Mouse (Mus musculus) CD8-positive naive resting alpha-beta T cell, adult 2 months (primary cell): ENCODE results near the gene Prcd.
A peak's percentile ranks its signal among the peaks of the same experiment; 100 is the strongest.

ENCODE experiments used
- DNase-seq, 2 experiments: peaks; one replicate each; pipeline ENCODE4 v3.0.0; 2022; ENCODE audit warnings: low read depth in 2 of 2, low spot score in 2 of 2

Prcd gene

DNA sequence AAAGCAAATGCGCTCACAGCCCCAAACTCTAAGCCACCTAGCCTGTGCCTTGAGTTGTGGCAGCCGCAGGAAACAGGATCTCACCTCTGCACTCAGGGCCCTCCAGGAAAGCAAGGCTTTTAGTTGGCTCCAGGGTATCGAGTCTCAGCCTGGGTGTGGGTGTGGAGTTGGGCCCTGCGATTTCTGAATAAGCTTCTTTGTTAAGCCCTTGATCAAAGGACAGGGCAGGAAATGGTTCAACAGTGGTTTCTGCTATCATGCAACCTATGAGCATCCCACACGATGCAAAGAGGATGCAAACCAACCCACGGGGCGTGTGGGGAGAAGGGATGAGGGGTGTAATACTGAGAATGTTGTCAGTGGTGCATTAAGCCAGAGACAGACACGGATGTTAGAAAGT is 34.6 kb downstream of the Prcd start:
- DNase-seq: peak; percentile 23 to 31

DNA sequence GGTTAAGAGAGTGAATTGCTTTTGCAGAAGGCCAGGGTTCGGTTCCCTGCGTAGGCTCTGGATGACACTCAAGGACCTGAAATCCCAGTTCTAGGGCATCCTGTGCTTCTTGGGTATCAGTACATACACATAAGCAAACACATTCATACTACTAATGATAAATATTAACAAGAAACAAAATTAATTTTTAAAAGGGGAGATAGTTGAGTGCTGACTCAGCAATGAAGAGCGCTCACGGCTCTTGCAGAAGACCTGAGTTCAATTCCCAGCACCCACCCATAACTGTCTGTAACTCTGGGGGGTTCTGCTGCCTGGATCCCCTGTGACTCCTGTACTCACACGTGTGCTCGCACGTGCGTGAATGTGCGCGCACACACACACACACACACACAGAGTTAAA is 36.3 kb downstream of the Prcd start:
- DNase-seq: no peak

DNA sequence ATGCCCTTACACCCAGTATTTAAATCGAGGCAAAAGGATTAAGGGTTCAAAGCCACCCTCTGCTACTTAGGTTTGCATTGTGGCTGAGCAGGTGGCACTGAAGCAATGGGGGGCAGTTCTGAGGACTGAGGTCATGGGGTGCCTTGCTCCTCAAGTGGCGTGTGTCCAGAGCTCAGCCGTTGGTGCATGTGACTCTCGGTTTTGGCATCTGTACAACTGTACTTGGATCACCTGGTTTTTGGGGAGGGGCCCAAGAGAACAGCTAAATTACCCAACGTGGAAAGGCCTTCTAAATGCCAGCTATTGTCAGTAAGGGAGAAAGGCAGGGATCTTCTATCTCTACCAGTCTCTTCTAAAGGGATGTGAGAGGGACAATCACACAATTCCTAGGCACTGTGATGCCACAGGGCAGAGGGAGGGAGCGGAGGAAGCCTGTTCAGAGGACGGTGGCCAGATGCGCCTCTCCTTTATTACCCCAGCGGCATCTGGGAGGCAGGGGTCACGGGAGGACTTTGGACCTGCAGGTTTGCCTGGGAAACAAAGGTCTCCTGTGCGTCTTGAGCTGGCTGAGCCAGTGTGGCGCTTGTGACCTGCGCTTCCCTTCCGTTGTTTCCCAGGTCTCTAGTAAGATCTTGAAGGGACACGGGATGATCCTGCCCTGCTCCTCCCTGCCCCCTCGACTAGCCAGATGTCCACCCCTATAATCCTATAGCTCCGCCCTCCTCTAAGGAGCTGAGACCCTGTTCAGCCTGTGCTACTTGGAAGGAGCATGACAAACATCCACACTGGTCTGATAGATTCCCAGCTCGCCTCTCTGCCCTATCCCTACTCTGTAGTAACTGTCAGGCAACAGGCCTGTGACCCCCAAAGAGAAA is 37.6 kb downstream of the Prcd start:
- DNase-seq: no peak

DNA sequence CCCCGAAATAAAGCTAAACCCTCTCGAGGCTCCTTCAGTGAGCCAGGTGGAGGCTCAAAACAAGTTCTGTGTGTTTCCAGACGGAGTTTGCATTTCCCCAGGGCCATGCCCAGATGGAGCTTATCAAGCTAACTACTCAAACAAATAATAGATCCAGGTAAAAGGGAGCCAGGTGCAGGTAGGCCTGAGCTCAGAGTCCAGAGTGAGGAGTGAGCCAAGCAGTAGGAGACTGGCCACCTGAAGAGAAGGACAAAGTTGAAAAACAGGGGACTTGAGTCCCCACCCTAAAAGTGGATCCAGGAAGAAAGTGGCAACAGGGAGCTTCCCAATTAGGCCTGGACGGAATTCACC is 40.5 kb downstream of the Prcd start:
- DNase-seq: no peak

DNA sequence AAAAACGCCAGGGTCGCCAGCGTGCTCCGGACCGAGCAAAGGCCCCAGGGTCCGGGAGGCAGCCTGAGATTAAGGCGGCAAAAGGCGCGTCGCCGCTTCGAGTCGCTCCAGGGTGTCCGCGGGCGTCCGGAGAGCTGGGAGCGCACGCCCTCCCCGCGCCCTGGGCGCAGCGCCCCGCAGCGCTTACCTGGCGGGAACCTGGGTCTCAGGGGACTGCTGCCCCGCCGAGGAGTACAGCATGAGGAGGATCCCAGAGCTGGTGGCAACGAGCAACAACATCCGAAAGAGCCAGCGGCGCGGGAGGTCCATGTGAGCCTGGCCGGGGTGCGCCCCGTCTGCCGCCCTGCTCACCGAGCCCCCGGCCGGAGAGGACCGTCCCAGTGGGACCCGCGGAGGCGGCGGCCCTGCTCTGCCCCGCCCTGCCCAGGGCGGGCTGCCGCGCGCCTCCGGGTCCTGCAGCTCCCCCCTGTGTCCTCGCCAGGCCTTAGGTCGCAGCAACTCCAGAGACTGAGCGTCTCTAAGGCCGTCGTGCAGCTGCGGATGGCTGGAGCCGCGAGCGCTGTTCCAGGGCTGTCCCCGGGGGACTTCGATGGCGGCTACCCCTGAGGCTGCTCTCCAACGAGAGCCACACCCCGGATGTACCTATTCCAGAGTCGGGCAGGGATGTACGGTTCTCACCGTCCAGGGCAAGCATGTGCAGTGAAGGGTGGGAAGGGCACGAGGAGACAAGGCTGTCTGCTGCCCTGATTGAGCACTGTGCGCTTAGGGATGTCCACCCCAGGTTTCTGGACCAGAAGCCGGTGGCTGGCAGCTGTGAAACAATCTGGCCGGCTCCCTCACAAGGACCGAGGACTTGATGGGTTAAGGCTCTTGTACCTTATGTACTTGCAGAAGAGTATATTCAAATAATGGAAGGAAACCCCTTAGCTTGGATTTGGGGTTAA is 41.2 kb downstream of the Prcd start:
- no peak for DNase-seq

DNA sequence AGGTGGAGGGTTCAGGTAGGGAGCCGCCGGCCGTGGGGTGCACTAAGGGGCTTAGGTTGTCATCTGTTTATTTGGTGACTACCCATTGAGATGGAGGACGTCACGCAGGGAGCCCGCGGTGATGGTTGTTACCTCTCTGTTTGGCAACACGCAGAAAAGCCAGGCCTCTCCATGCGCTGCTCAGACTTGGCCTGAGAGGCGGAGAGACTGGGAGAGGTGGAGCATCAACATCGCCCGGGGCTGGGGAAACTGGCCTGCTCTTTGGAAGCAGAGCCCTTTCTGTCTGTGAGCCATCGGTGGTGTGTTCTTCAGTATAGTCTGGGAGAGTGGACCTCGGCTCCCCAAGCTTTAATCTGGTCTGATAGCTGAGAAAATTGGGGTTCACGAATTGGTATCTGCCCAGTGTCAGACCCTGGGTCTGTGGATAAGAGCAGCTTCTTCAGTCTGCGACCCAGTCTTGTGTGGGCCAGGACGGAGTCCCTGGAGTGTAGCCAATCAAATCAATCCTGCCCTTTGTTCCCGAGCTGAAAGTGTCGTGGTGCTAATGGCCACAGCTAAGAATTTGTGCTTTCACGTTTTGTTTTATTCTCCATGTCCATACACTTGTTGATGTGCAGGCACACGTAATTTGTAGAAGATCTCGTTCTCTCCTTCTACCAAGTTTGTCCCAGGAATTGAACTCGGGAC is 42.0 kb downstream of the Prcd start:
- no peak for DNase-seq

DNA sequence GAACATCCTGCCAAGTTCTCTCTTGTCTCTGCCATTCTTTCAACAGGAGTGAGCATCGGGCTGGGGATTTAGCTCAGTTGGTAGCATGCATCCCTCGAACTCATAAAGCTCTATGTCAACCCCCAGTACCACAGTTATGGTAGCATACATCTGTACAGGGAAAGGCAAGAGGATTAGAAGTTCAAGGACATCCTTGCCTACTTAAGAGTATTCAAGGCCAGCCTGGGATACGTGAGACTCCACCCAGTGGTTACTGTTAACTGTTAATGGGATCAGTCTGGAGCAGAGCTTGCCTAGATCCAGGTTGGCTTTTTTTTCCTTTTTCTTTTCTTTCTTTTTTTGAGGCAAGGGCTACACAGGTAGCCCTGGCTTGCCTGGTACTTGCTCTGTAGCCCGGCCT is 43.1 kb downstream of the Prcd start:
- DNase-seq: no peak

DNA sequence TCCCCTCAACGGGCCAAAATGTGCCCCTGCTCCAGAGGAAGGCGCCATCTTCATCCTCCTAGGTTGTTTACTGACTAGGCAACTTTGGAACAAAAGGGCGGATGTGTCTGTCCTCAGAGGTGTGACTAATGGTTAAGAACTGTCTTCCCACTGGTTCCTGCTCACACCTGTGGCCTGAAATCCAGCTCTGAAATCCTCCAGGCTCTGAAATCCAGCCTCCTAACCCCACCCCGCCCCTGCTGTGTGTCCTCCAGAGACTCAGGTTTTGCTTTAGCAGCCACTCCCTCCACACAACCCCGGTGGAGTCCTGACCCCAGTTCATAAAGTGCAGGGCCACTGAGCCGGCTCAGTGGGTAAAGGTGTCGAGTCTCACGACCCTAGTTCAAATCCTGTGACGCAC is 44.2 kb downstream of the Prcd start:
- no peak for DNase-seq

DNA sequence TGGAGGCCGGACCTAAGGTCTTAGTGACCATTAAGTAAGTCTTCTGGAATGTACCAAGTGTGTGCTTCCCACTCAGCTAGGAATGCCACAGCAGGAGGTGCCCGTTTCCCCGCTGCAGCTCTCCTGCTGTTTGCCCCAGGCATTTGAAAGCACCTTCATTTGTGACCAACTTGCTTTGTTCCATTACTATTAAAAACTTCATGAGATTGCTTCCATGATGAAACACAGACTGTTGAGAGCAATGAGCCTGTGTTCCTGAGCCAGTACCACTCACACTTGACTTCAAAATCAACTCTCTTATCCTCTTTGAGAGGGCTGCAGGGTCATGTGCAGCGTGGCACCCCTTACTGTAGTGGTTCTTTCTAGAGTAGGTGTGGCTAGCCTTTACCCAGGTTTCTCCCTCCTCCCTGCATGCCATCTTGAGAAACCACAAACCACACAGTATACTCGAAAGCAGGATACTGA is 48.1 kb downstream of the Prcd start:
- DNase-seq: no peak

DNA sequence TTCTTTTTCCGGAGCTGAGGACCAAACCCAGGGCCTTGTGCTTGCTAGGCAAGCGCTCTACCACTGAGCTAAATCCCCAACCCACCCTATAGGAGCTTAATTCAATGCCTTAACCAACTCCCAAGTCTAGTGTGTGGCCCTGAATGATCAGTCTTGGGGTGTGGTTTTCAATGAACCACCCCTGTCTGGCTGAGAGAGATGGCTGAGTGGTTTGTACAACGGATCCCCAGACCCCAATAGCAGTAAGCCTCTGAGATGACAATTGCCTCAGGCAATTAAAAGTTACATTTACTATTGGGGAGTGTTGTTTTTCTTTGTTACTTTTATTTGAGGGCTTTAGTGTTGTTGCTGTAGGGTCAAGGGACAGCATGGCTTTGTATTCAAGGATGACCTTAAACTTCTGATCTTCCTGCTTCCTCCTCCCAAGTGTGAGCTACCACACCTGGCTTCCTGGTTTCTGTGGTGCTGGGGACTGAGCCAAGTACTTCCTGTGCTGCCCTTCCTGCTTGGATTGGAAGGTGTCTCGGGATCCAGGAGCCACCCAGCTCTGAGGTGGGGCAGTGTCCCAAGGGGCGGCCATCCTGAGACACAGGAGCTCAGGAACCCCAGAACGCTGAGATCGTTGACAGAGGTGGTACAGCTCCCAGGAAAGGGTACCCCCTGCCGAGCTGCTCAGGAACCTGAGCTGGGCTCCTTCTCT is 51.2 kb downstream of the Prcd start:
- no peak for DNase-seq

DNA sequence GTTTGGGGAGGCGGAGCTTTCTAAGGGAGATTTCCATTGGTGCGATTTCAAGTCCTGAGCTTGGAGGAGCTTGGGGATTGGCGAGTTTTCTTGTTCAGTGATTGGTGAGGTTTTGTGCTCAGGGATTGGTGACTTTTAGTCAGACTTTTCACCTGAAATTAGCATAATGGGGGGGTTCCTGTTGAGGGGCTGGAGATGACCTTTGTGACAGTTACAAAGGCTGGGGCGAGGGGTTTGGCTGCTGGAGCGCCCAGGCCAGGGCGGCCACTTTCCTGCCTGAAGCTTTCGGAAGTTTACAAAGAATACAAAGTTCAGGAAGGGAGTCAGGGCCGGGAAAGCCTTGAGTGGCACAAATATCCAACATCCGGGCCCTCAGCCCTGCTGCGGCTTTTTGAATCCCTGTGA is 51.9 kb downstream of the Prcd start:
- DNase-seq: no peak

DNA sequence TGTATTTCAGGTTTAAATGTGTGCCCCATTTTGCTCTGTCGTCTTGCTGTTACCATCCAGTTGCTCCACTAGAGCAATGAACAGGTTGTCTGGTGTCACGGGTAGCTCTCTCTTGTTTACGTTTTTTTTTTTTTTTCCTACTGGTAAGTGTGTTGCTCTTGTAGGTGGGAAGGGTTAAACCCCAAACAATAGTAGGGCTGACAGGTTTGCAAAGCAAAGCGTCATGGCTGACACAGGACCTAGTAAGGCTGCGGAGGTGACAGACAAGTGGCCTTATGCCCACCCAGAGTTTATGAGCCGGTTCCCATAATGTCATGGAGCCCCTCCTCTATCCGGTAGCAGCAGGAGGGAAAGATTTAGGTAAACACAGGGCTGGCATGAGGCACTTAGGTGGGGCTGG is 53.0 kb downstream of the Prcd start:
- DNase-seq: no peak

DNA sequence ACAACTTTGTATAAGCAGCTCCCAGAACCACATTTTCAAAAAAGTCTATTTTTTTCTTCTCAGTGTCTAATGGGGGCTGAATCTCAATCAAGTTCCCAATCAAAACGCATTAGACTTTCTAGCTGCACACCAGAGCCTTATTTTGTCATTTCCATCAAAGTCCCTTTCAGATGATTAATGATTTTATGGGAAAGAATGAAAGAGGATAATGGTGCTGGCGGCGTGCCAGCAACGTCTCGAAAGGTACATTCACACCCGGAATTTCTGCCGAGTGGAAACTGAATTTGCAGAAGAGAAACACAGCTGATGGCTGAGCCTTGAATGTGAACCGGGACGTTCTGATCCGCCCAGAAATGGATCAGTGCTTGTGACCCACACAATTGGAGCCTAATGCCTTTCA is 56.8 kb downstream of the Prcd start:
- DNase-seq: no peak

DNA sequence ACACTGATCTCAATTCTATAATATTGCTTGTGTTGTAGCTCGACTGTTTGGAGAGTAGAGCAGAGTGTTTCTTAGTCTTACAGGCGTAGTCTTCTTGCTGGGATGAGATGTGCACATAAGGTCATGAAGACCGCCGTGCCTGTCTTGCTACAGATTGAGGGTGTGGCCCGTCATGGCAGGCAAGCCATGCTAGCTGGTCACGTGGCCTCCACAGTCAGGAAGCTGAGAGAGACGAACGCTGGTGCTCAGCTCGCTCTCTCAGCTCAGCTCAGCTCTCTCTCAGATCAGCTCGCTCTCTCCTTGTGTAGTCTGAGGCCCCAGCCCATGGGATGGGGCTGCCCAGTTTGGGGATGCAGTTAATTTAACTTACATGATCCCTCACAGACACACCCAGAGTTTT is 57.5 kb downstream of the Prcd start:
- DNase-seq: no peak

DNA sequence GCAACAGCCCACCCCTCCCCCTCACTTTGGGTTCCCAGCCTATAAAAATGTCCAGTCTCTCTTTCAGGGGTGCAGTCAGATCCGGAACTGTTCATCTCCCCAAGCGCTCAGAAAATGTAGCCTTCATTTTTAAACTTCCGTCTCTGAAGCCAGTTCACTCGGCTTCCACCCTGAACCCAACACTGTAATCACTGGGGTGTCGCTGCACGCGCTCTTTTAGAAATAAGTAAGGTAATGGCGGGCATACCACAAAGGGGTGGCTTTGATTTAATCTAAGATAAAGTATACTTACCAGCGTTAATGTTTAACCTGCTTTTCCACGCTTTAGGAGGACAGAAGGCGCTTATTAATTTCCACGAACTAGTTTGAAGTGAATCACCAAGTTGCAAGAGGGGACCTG is 60.7 kb downstream of the Prcd start:
- DNase-seq: no peak
